Mouse (Mus musculus) T-helper 17 cell (primary cell): Measurements from ENCODE around the gene Adgrd1.

Experiments used
- in situ Hi-C, 2 experiments: fragments of 300-600 bp; cut with MboI, MseI; formaldehyde crosslinking; loops; 1 replicate in 1 of 2; 2 replicates in 1 of 2; pipeline ENCODE4 v1.15.1; 2025; ENCODE audit warnings: high pct_unique_total_duplicates in 2 of 2

Gene Adgrd1

GRCm38 (mm10) chr5:129242265-129242664 is 145.7 kb downstream of the Adgrd1 start:
- in situ Hi-C loops: no loop called here

GRCm38 (mm10) chr5:129243120-129243519 is 146.6 kb downstream of the Adgrd1 start:
- in situ Hi-C loops: no loop called here

- in situ Hi-C loops: no loop called here
These were observed 147.8 kb downstream of the Adgrd1 start for GRCm38 (mm10) chr5:129244392-129244791.

GRCm38 (mm10) chr5:129249080-129249479 is 152.5 kb downstream of the Adgrd1 start:
- in situ Hi-C loops: no loop called here
